Mouse (Mus musculus) liver, embryonic 12.5 days (tissue): ENCODE measurements around the gene Gm28043. TPM values are rescaled to one million over a fixed set of nuclear protein-coding genes. Genes with fewer than 3 reads are reported as not detected.
"Not testable (repeated sequence)": the region's sequence is repeated elsewhere in the genome, so short reads cannot be mapped to it uniquely, and the experiment has no call there.

Experiments used
- ATAC-seq: fragments of 200-750 bp; cut with Nextera tagmentation; 2 replicates; pipeline ENCODE4 v1.8.0; 2017; ENCODE audit warnings: moderate number of reproducible peaks, mild to moderate bottlenecking, moderate library complexity
- H3K27ac ChIP-seq: fragments of 300-500 bp; sonication (generic); 2 replicates; pipeline ENCODE4 v1.5.1; 2016; ENCODE audit warnings: mild to moderate bottlenecking
- H3K27me3 ChIP-seq: fragments of 300-500 bp; sonication (generic); replicated peaks from 2 replicates; pipeline ENCODE4 v1.6.1; 2016; ENCODE audit warnings: mild to moderate bottlenecking, moderate library complexity
- H3K36me3 ChIP-seq: fragments of 300-500 bp; sonication (generic); 2 replicates; pipeline ENCODE4 v1.6.1; 2016; ENCODE audit warnings: mild to moderate bottlenecking, moderate library complexity
- H3K4me1 ChIP-seq: fragments of 300-500 bp; sonication (generic); 2 replicates; pipeline ENCODE4 v1.6.1; 2016
- H3K4me2 ChIP-seq: fragments of 300-500 bp; sonication (generic); 2 replicates; pipeline ENCODE4 v1.6.1; 2016; ENCODE audit warnings: mild to moderate bottlenecking, moderate library complexity
- H3K4me3 ChIP-seq: fragments of 300-500 bp; sonication (generic); 2 replicates; pipeline ENCODE4 v1.5.1; 2016; ENCODE audit warnings: mild to moderate bottlenecking, moderate library complexity
- H3K9ac ChIP-seq: fragments of 300-500 bp; sonication (generic); 2 replicates; pipeline ENCODE4 v1.6.1; 2016; ENCODE audit warnings: mild to moderate bottlenecking, moderate library complexity
- H3K9me3 ChIP-seq: fragments of 300-500 bp; sonication (generic); replicated peaks from 2 replicates; pipeline ENCODE4 v1.6.1; 2016; ENCODE audit warnings: mild to moderate bottlenecking, moderate library complexity
- WGBS: fragments of 180-500 bp; shearing (Covaris S2); methylation state at CpG from one replicate; pipeline ENCODE4 v1.1.7; 2016; ENCODE audit not compliant: insufficient replicate concordance; 5-methylcytosine and 5-hydroxymethylcytosine counted together
- polyA plus RNA-seq: library from polyadenylated mRNA; unstranded; fragments of >200 nt; fragmentation: Nextera tagmentation; extraction: Ambion mirVana; gene quantifications from 2 replicates; pipeline ENCODE4 v1.2.1, GENCODE M21; 2016

The Gm28043 gene
- polyA plus RNA-seq, 1 experiment from 2014 or later: 1.6 TPM

DNA sequence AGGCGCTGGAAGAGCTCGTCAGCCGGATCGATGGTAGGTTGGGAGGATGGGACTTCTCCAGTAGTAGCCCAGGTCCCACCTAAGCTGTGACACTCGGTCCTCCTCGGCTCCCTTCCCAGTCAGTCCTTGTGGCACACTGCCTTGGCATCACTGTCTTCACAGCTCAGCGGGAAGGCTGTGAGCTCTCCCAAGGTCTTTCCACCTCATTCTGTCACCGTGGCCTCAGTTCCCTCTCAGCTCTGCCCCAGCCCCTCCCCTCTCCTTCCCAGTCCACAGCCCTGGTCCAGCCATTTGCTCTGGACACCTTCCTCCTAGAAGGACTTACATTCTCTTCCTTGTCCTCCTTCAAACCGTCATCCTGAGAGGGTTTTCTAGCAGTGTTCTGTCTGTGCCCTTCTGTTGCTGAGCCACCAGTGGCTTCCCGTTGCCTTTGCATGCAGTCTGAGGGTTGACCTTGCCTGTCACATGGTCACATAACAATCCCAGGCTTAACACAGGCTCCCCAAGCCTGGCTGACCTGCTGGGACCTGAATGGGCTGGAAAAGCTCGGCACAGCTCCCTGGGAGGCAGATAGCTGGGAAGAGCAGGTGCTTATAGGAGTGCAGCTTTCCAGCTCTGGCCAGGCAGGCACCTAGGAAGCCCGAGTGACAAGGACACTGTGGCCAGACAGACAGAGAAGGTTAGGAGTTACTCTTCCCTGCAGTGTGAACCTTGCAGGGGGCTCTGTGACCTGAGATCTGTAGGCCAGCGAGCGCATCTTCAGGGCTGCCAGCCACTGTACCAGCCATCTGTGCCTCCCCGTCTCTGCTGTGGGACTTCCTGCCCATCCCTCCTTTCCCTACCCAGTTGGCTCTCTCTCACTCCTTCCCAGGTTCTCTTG is 18.5 kb upstream of the Gm28043 start:
- no peak overlapping the region for H3K27ac ChIP-seq
- H3K9ac ChIP-seq: no peak overlapping the region
- 0 out of 2 replicates have a peak, but pooled peaks cover 4% of the 10 kb centered on the region for H3K4me1 ChIP-seq
- WGBS: 79% methylated on average over 15 of the region's 15 CpGs
- peaks cover 47% of the 10 kb centered on the region for H3K36me3 ChIP-seq
- H3K9me3 ChIP-seq: no peaks in the 10 kb centered on the region
- H3K4me3 ChIP-seq: no peak overlapping the region
- no peak for ATAC-seq
- no peaks in the 10 kb centered on the region for H3K27me3 ChIP-seq
- no peak overlapping the region for H3K4me2 ChIP-seq

DNA sequence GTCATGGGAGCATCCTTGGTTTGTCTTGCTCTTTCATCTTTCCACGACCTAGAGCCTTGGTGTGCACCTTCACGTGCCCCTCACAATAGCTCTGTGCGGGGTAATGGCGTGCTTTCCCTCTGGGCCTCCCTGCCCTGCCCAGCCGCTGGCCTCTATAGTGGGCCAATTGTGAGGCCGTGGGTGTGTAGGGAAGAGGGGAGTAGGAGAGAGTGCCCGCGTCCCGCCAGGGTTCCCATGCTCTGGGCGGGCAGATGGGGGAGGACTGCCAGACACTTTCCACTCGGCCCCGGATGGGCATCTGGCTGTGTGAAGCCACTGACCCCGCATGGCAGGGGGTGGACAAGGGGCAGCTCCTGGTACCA is 17.9 kb upstream of the Gm28043 start:
- no peak for ATAC-seq
- WGBS: 75% methylated on average over 13 of the region's 13 CpGs

DNA sequence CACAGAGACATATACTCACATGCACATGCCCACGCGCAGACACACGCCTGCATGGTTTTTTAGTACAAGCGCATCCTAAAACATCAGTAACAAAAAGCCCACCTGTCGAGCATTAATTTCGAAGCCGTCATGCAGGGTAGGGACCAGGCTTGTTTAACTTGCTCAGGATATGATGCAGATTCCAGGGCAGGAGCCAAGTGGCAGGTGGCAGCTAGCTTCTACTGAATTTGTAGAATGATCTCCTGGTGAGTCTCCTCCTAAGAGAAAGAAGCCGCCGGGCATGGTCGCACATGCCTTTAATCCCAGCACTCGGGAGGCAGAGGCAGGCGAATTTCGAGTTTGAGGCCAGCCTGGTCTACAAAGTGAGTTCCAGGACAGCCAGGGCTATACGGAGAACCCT is 15.6 kb upstream of the Gm28043 start:
- no peak for ATAC-seq
- 0 out of 2 replicates have a peak, but pooled peaks cover 4% of the 10 kb centered on the region for H3K4me1 ChIP-seq
- H3K4me3 ChIP-seq: no peak overlapping the region
- H3K27ac ChIP-seq: no peak overlapping the region
- no peak overlapping the region for H3K4me2 ChIP-seq
- 85% methylated on average over 14 of the region's 14 CpGs for WGBS
- peaks cover 61% of the 10 kb centered on the region for H3K36me3 ChIP-seq
- no peak overlapping the region for H3K9ac ChIP-seq
- H3K9me3 ChIP-seq: no peaks in the 10 kb centered on the region
- H3K27me3 ChIP-seq: no peaks in the 10 kb centered on the region

More for the DNA sequence above, 17.9 kb upstream of the Gm28043 start:
- H3K4me3 ChIP-seq: no peak overlapping the region
- H3K36me3 ChIP-seq: peaks cover 48% of the 10 kb centered on the region
- H3K27me3 ChIP-seq: no peaks in the 10 kb centered on the region
- no peaks in the 10 kb centered on the region for H3K9me3 ChIP-seq
- no peak overlapping the region for H3K9ac ChIP-seq
- H3K4me1 ChIP-seq: 0 out of 2 replicates have a peak, but pooled peaks cover 4% of the 10 kb centered on the region
- no peak overlapping the region for H3K27ac ChIP-seq
- H3K4me2 ChIP-seq: no peak overlapping the region

DNA sequence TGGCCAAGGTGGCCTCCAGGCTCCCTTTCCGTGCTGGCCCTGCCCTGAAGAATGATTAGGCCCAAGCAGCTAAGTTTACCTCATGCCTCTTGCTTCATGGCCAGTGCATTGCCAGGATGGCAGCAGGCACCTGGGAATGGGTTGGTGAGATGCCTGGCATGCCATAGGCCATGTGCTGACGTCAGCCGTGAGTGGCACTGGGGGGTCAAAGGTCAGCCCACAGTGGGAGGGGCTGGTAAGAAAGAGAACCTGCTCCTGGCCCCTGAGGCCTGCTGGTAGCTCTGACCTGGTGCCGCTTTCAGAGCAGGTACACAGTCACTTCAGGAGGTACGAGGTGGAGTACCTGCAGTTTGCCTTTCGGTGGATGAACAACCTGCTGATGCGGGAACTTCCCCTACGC is 15.1 kb upstream of the Gm28043 start:
- ATAC-seq: no peak
- H3K36me3 ChIP-seq: peaks cover 62% of the 10 kb centered on the region
- 85% methylated on average over 8 of the region's 8 CpGs for WGBS
- no peak overlapping the region for H3K4me2 ChIP-seq
- 0 out of 2 replicates have a peak, but pooled peaks cover 4% of the 10 kb centered on the region for H3K4me1 ChIP-seq
- no peaks in the 10 kb centered on the region for H3K9me3 ChIP-seq
- H3K4me3 ChIP-seq: no peak overlapping the region
- H3K27ac ChIP-seq: no peak overlapping the region
- no peaks in the 10 kb centered on the region for H3K27me3 ChIP-seq
- no peak overlapping the region for H3K9ac ChIP-seq

DNA sequence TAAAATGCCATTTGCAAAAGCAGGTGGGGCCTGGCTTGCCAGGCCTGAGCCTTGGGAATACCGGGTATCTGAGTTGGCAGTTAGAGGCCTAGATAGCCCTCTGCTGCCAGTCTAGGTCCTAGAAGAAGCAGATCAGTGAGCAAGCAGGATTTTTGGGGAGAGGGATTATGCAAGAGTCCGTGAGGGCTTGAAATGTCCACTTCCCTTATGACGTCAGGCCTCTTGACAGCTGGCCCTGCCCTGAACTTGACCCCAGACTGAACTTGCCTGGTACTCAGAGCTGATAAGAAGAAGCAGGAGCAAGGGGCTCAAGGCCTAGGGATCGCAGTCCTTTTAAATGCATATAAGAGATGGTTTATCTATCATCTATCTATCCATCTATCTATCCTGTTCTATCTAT is 13.3 kb upstream of the Gm28043 start:
- Histone ChIP-seq H3K4me1 (peaks cover 4% of the 10 kb centered on the region; the same call in 1 of the 2 replicates), H3K27ac (no peak overlapping the region), H3K4me3 (no peak overlapping the region), H3K4me2 (no peak overlapping the region), H3K9me3 (no peaks in the 10 kb centered on the region), H3K9ac (no peak overlapping the region), H3K27me3 (no peaks in the 10 kb centered on the region), H3K36me3 (peaks cover 55% of the 10 kb centered on the region)
- 64% methylated on average over 4 of the region's 4 CpGs for WGBS
- no peak for ATAC-seq

DNA sequence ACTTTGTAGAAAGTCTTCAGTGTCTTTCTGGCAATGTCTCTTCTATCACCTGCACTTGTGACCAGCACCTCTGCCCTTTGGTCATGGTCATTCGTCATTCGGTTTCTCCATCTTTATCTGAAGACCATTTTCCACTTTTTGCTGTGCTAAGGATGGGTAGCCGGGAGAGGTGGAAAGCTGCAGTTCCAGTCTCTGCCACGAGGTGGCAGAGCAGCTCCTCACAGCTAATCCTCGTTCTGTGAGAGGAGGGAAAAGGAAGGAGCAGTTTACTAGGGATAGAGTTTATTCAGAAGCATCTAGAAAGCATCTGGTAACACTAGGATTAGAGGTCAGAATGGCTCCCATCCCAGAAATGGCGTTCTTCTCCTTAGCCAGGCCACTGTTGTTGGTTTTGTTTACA is 11.4 kb upstream of the Gm28043 start:
- 22% methylated on average over 6 of the region's 6 CpGs for WGBS
- ATAC-seq: no peak

DNA sequence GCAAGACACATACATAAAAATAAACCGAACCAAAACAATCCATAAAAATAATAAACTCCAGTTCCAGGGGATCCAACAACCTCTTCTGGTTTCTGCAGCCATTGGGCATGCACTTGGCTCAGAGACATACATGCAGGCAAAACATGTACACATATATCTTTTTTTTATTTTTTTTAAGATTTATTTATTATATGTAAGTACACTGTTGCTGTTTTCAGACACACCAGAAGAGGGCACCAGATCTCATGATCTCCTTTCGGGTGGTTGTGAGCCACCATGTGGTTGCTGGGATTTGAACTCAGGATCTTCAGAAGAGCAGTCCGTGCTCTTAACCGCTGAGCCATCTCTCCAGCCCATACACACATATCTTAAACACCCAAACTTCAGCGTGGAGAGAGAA is 1.2 kb upstream of the Gm28043 start:
- Histone ChIP-seq H3K27ac (0 out of 2 replicates have a peak overlapping the region, but pooled peaks have one; percentile 95), H3K4me1 (peaks cover 35% of the 10 kb centered on the region), H3K36me3 (peaks cover 18% of the 10 kb centered on the region), H3K4me2 (peak overlapping the region; percentile 93; the same call in 1 of the 2 replicates)
- H3K4me3 ChIP-seq, H3K9me3 ChIP-seq, H3K27me3 ChIP-seq, H3K9ac ChIP-seq, ATAC-seq: not testable (repeated sequence)
- WGBS: 78% methylated on average over 5 of the region's 5 CpGs

More for the DNA sequence above, 11.4 kb upstream of the Gm28043 start:
- Histone ChIP-seq H3K36me3 (peaks cover 52% of the 10 kb centered on the region), H3K27ac (no peak overlapping the region), H3K4me2 (no peak overlapping the region), H3K4me3 (no peak overlapping the region), H3K9me3 (no peaks in the 10 kb centered on the region), H3K4me1 (no peaks in the 10 kb centered on the region; the same call in 1 of the 2 replicates), H3K9ac (no peak overlapping the region), H3K27me3 (no peaks in the 10 kb centered on the region)

DNA sequence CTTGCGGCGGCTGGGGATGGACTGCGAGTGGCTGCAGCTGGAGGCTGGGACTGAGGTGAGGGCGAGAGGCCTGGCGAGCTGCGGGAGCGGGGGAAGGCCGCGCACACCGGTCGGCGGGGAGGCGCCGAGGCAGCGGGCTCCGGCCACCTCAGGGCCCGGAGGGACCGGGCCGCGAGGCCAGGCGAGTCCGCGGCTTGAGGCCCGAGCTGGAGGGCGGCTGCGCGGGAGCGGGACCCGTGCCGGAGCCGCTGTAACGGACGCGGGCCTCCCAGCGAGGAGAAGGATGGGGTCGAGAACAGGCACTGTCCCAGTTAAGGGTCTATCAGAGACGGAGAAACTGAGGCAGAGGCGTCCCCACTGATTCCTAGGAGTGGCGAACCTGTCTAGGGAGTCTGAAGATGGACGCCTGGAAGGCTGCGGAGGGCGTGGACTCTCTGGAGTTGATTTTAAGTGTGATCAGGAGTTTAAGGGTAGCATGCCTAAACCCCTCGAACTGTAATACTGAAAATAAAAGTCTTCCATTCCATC is 412 bp downstream of the Gm28043 start:
- Histone ChIP-seq H3K36me3 (peaks cover 31% of the 10 kb centered on the region), H3K4me2 (peak overlapping the region; percentile 93)
- ATAC-seq: peak; percentile 43

DNA sequence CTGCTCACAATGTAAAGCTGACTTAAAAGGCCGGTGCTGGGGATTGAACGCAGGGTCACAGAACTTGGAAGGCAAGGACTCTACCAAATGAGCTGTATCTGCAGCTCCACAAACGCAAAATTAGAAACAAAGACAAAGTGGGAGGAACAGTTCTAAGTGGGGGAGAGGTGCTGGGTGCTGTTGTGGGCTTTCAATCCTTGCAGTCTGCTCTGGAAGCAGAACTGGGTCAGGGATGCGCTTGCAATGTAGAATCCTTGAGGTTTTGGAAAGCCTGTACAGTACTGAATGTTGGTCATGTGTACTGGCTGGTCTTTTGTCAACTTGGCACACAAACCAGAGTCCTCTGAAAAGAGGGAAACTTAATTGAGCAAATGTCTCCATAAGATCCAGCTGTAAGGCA is 940 bp downstream of the Gm28043 start:
- no peak for ATAC-seq
- Histone ChIP-seq H3K4me1 (peaks cover 35% of the 10 kb centered on the region), H3K36me3 (peaks cover 36% of the 10 kb centered on the region), H3K4me3 (peak overlapping the region; percentile 98), H3K4me2 (peak overlapping the region; percentile 93), H3K27ac (peak overlapping the region; percentile 95), H3K27me3 (no peaks in the 10 kb centered on the region; the same call in 1 of the 2 replicates), H3K9me3 (no peaks in the 10 kb centered on the region), H3K9ac (peak overlapping the region; percentile 99)
- 13% methylated on average over 4 of the region's 4 CpGs for whole genome bisulfite sequencing

More for the DNA sequence above, 412 bp downstream of the Gm28043 start:
- H3K27me3 ChIP-seq: no peaks in the 10 kb centered on the region; the same call in 1 of the 2 replicates
- under 1% methylated on average over 43 of the region's 43 CpGs for WGBS
- H3K9ac ChIP-seq: peak overlapping the region; percentile 99
- peak overlapping the region; percentile 98 for H3K4me3 ChIP-seq
- no peaks in the 10 kb centered on the region for H3K9me3 ChIP-seq
- peak overlapping the region; percentile 95 for H3K27ac ChIP-seq
- H3K4me1 ChIP-seq: peaks cover 35% of the 10 kb centered on the region

DNA sequence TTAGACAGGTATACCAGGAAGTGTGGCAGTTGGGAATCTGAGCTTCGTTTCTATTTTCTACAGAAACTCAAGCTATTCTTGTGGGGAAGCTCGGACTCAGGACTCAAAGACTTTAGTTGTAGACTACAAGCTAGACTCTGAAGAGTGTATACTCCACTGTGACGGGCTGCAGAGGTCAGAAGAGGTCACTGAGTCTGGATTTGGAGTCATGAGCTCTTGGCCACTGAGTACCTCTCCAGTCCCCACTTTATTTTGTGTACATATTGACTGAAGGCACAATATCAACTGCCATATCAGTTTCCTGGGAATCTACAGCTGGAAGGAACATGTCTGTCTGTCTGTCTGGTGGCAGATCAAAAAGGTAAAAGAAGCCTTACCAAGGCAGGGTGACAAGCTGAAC is 4.6 kb downstream of the Gm28043 start:
- no peak overlapping the region for H3K4me2 ChIP-seq
- peaks cover 28% of the 10 kb centered on the region for H3K4me1 ChIP-seq
- no peak overlapping the region for H3K4me3 ChIP-seq
- H3K27me3 ChIP-seq: no peaks in the 10 kb centered on the region
- WGBS: 82% methylated on average over 3 of the region's 3 CpGs
- peaks cover 72% of the 10 kb centered on the region for H3K36me3 ChIP-seq
- H3K27ac ChIP-seq: no peak overlapping the region
- no peaks in the 10 kb centered on the region for H3K9me3 ChIP-seq
- ATAC-seq: no peak
- no peak overlapping the region for H3K9ac ChIP-seq

DNA sequence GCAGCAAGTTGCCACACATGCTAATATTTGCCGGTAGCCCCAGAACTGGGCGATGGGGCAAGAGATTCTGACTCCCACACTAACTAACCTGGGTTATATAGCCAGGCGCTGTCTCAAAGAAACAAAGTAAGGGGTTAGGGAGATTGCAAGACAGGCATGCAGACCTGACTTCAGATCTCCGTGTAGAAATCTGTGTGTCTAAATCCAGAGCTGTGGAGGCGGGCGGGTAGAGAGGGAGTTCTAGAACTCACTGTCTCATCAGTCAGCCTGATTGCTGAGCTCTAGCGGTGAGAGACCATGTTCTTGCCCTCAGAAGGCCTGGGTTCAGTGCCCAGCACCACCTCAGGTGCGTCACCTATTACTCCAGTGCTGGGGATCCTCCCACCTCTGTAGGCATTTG is 8.8 kb downstream of the Gm28043 start:
- no peak overlapping the region for H3K27ac ChIP-seq
- H3K9ac ChIP-seq: no peak overlapping the region
- no peak for ATAC-seq
- peaks cover 9% of the 10 kb centered on the region for H3K4me1 ChIP-seq
- peaks cover 99% of the 10 kb centered on the region for H3K36me3 ChIP-seq
- H3K9me3 ChIP-seq: no peaks in the 10 kb centered on the region
- H3K4me2 ChIP-seq: no peak overlapping the region
- no peaks in the 10 kb centered on the region for H3K27me3 ChIP-seq
- no peak overlapping the region for H3K4me3 ChIP-seq
- WGBS: 87% methylated on average over 8 of the region's 8 CpGs

DNA sequence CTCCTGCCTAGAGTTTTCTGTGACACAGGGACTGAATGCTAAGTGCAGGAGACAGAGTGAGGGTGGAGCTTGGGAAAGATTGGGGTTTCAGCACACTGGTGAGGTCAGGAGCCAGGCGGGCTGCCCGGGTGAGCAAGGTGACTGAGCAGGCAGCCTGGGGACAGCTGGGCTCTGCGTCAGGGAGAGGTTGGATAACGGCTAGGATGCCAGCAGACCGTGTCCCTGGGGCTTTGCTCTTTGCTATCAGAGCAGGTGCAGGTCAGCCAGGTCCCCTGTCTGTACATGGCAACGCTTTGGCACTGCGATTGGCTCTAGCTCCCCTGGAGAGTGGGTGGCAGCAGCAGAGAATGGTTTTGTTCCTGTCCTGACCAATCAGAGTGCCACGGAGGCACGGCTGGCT is 12.6 kb downstream of the Gm28043 start:
- no peak overlapping the region for H3K4me3 ChIP-seq
- H3K4me1 ChIP-seq: peaks cover 26% of the 10 kb centered on the region
- H3K36me3 ChIP-seq: peaks cover 99% of the 10 kb centered on the region
- H3K9ac ChIP-seq: no peak overlapping the region
- H3K4me2 ChIP-seq: no peak overlapping the region
- no peaks in the 10 kb centered on the region for H3K9me3 ChIP-seq
- no peaks in the 10 kb centered on the region for H3K27me3 ChIP-seq
- WGBS: 89% methylated on average over 9 of the region's 9 CpGs
- H3K27ac ChIP-seq: no peak overlapping the region
- no peak for ATAC-seq
